Mouse (Mus musculus) gastrocnemius, adult 2 months (tissue): ENCODE data around the gene Smarce1. TPM values are rescaled to one million over a fixed set of nuclear protein-coding genes. Genes with fewer than 3 reads are reported as not detected.
"Not testable (repeated sequence)": the region's sequence is repeated elsewhere in the genome, so short reads cannot be mapped to it uniquely, and the experiment has no call there.

ENCODE experiments used
- DNase-seq: peaks from one replicate; pipeline ENCODE4 v3.0.0; 2022
- H3K27ac ChIP-seq: fragments of 200-600 bp; 2 replicates; pipeline ENCODE4 v1.8.1; 2022; ENCODE audit warnings: mild to moderate bottlenecking
- H3K4me3 ChIP-seq: fragments of 200-600 bp; 2 replicates; pipeline ENCODE4 v1.8.1; 2022; ENCODE audit warnings: mild to moderate bottlenecking, moderate library complexity
- CTCF ChIP-seq: fragments of 200-600 bp; IDR thresholded peaks from 2 replicates; pipeline ENCODE4 v1.8.1; 2022; ENCODE audit warnings: antibody characterized with exemption, mild to moderate bottlenecking, moderate library complexity
- intact Hi-C: fragments of 180-260 bp; cut with DNase I; formaldehyde crosslinking; loops from one replicate; pipeline ENCODE4 v1.15.1; 2025
- total RNA-seq, 2 experiments: library from RNA; stranded (reverse); gene quantifications; 2 replicates each; pipeline ENCODE4 v1.2.3; 2021

Smarce1 gene
- total RNA-seq, 2 experiments from 2014 or later: 33.2 to 33.4 TPM

- no peak for TF ChIP-seq CTCF
- DNase-seq: no peak
- H3K4me3 ChIP-seq: no peak overlapping the region
- no peak overlapping the region for H3K27ac ChIP-seq
- intact Hi-C loops: loop anchor here (5.0 kb wide), 1 partner anchor 47 kb away; no protein-coding TSS in a partner anchor
Measured at GRCm38 (mm10) chr11:99250241-99250640, 19.4 kb upstream of the Smarce1 start.

GRCm38 (mm10) chr11:99249115-99249514 is 18.3 kb upstream of the Smarce1 start:
- Histone ChIP-seq H3K4me3 (no peak overlapping the region), H3K27ac (no peak overlapping the region)
- DNase-seq: no peak
- intact Hi-C loops: loop anchor here (5.0 kb wide), 1 partner anchor 62 kb away; no protein-coding TSS in a partner anchor
- TF ChIP-seq CTCF: peak; percentile 54

- DNase-seq: no peak
- no peak for TF ChIP-seq CTCF
- intact Hi-C loops: loop anchor here (5.0 kb wide), 1 partner anchor 61 kb away; no protein-coding TSS in a partner anchor
- Histone ChIP-seq H3K27ac (no peak overlapping the region), H3K4me3 (no peak overlapping the region)
Measured at GRCm38 (mm10) chr11:99247916-99248315, 17.1 kb upstream of the Smarce1 start.

GRCm38 (mm10) chr11:99244519-99244918 is 13.7 kb upstream of the Smarce1 start:
- DNase-seq, H3K27ac ChIP-seq: not testable (repeated sequence)
- peak overlapping the region; percentile 73; the same call in 1 of the 2 replicates for H3K4me3 ChIP-seq
- peak; percentile 39 for TF ChIP-seq CTCF
- intact Hi-C loops: loop anchor here (5.0 kb wide), 1 partner anchor 37 kb away; no protein-coding TSS in a partner anchor

GRCm38 (mm10) chr11:99243820-99244374 is 13.1 kb upstream of the Smarce1 start, which contains the start of gene Krt222:
Krt222 (minus strand) TSS chr11:99244085.
- DNase-seq: peak; percentile 23
- no peak for TF ChIP-seq CTCF
- intact Hi-C loops: loop anchor here (5.0 kb wide), 1 partner anchor 37 kb away; no protein-coding TSS in a partner anchor
- Histone ChIP-seq H3K27ac (peak within 1 kb of the TSS; percentile 81), H3K4me3 (peak within 1 kb of the TSS; percentile 73)

GRCm38 (mm10) chr11:99243200-99243819 is 12.5 kb upstream of the Smarce1 start:
- Histone ChIP-seq H3K4me3 (peak overlapping the region; percentile 73), H3K27ac (peak overlapping the region; percentile 81)
- no peak for DNase-seq
- TF ChIP-seq CTCF: no peak
- intact Hi-C loops: loop anchor here (5.0 kb wide), 1 partner anchor 36 kb away; no protein-coding TSS in a partner anchor

GRCm38 (mm10) chr11:99242056-99242455 is 11.2 kb upstream of the Smarce1 start:
- no peak for TF ChIP-seq CTCF
- intact Hi-C loops: loop anchor here (5.0 kb wide), 1 partner anchor 35 kb away; no protein-coding TSS in a partner anchor
- H3K4me3 ChIP-seq: no peak overlapping the region

GRCm38 (mm10) chr11:99238468-99238867 is 7.7 kb upstream of the Smarce1 start:
- Histone ChIP-seq H3K27ac (no peak overlapping the region), H3K4me3 (no peak overlapping the region)
- no peak for DNase-seq
- intact Hi-C loops: no loop called here
- no peak for TF ChIP-seq CTCF

More at GRCm38 (mm10) chr11:99242056-99242455, 11.2 kb upstream of the Smarce1 start:
- DNase-seq: no peak
- no peak overlapping the region for H3K27ac ChIP-seq

- DNase-seq: no peak
- intact Hi-C loops: no loop called here
- Histone ChIP-seq H3K27ac (peak overlapping the region; percentile 99), H3K4me3 (peak overlapping the region; percentile 99)
- no peak for TF ChIP-seq CTCF
Measured at GRCm38 (mm10) chr11:99231049-99231816, 416 bp upstream of the Smarce1 start.

- intact Hi-C loops: no loop called here
- no peak for TF ChIP-seq CTCF
Measured at GRCm38 (mm10) chr11:99229641-99230260, 1.1 kb downstream of the Smarce1 start.

GRCm38 (mm10) chr11:99226298-99226697 is 4.5 kb downstream of the Smarce1 start:
- Histone ChIP-seq H3K4me3 (no peak overlapping the region), H3K27ac (no peak overlapping the region)
- no peak for TF ChIP-seq CTCF
- intact Hi-C loops: no loop called here
- no peak for DNase-seq

More at GRCm38 (mm10) chr11:99229641-99230260, 1.1 kb downstream of the Smarce1 start:
- DNase-seq: no peak
- Histone ChIP-seq H3K27ac (peak overlapping the region; percentile 99), H3K4me3 (peak overlapping the region; percentile 99)

GRCm38 (mm10) chr11:99223310-99223709 is 7.5 kb downstream of the Smarce1 start:
- H3K27ac ChIP-seq: peak overlapping the region; percentile 82; the same call in 1 of the 2 replicates
- no peak overlapping the region for H3K4me3 ChIP-seq
- no peak for TF ChIP-seq CTCF
- intact Hi-C loops: no loop called here
- DNase-seq: no peak
